Mouse (Mus musculus) cerebellum, adult 2 months (tissue): ENCODE results near the gene Tmem108. TPM values are rescaled to one million over a fixed set of nuclear protein-coding genes. Genes with fewer than 3 reads are reported as not detected.

Experiments used
- DNase-seq, 2 experiments: peaks; one replicate each; pipeline ENCODE4 v3.0.0; 2021
- H3K27ac ChIP-seq: fragments of 200-500 bp; 2 replicates; pipeline ENCODE4 v1.5.1; 2012; ENCODE audit warnings: low read length, control low read depth, inconsistent platforms; ENCODE audit not compliant: insufficient read depth
- H3K27me3 ChIP-seq: fragments of 200-500 bp; 2 replicates; pipeline ENCODE4 v1.6.1; 2012; ENCODE audit warnings: inconsistent platforms, mild to moderate bottlenecking, low read length, moderate library complexity; ENCODE audit not compliant: control insufficient read depth, insufficient read depth
- H3K4me1 ChIP-seq: fragments of 200-500 bp; 2 replicates; pipeline ENCODE4 v1.6.1; 2011; ENCODE audit warnings: low read length; ENCODE audit not compliant: control insufficient read depth, insufficient read depth
- H3K4me3 ChIP-seq: fragments of 200-500 bp; replicated peaks from 2 replicates; pipeline ENCODE3; 2011; ENCODE audit warnings: mild to moderate bottlenecking, low read depth, low read length, control low read depth; ENCODE audit not compliant: insufficient read depth
- CTCF ChIP-seq: fragments of 200-500 bp; IDR thresholded peaks from 2 replicates; pipeline ENCODE4 v1.5.1; 2011; ENCODE audit warnings: low read depth, mild to moderate bottlenecking, control low read depth, low read length, moderate library complexity, borderline replicate concordance; ENCODE audit not compliant: insufficient read depth
- POLR2A ChIP-seq: fragments of 200-500 bp; IDR thresholded peaks from 2 replicates; pipeline ENCODE4 v1.6.1; 2011; ENCODE audit warnings: low read length, control low read depth, borderline replicate concordance; ENCODE audit not compliant: insufficient read depth
- WGBS: fragments of 180-500 bp; shearing (Covaris S2); methylation state at CpG from one replicate; pipeline ENCODE4 v1.1.7; 2018; 5-methylcytosine and 5-hydroxymethylcytosine counted together
- polyA plus RNA-seq: library from polyadenylated mRNA; depleted of rRNA; stranded (reverse); fragments of >200 nt; gene quantifications from 2 replicates; pipeline ENCODE4 v1.2.3, GENCODE M21; 2012

The Tmem108 gene
- polyA plus RNA-seq, 1 experiment, result 32.3 TPM

DNA sequence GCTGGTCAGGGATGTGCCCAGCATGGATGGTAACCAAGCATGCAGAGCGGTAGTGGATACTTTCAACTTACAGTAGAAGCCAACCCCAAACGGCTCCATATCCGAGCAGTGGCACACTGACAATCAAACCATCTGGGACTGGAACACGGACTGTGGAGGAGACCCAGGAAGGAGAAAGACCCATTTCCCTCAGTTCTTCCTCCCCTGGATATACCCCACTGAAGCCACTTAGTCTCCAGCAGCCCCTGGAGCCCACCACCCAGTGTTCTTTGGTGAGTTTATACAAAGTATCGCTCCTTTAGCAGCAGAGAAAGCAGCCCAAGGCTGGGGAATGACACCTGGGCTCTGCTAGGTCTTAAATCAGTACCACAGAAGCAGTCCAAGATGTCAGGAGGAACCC is 184.5 kb downstream of the Tmem108 start:
- TF ChIP-seq POLR2A, result no peak
- TF ChIP-seq CTCF, result no peak
- WGBS, result 24% methylated on average over 5 of the region's 5 CpGs
- Histone ChIP-seq H3K4me1 (peaks cover 70% of the 10 kb centered on the region), H3K27ac (peak overlapping the region; percentile 99), H3K27me3 (no peaks in the 10 kb centered on the region), H3K4me3 (no peak overlapping the region)
- peak; percentile 55 to 56 for DNase-seq

DNA sequence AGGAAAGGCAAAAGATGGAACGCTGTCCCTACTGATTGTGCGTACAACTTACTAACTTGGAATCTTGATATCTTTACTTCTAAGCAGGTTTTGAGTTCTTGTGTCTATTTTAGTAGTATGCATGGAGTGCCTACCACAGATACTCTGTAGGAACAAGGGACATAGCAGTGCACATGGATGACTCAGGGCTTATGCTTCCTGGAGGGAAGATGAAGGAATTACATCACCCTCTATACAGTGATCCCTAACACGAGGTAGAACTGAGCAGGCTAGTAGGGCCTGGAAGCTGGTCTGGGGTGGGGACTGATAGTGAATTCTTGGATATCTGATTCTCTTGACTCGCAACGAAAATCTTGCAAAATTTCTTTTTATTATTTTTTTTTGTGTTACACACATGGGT is 185.7 kb downstream of the Tmem108 start:
- H3K4me3 ChIP-seq, result no peak overlapping the region
- 92% methylated on average over 5 of the region's 5 CpGs for WGBS
- H3K27ac ChIP-seq, result peak overlapping the region; percentile 82; the same call in 1 of the 2 replicates

DNA sequence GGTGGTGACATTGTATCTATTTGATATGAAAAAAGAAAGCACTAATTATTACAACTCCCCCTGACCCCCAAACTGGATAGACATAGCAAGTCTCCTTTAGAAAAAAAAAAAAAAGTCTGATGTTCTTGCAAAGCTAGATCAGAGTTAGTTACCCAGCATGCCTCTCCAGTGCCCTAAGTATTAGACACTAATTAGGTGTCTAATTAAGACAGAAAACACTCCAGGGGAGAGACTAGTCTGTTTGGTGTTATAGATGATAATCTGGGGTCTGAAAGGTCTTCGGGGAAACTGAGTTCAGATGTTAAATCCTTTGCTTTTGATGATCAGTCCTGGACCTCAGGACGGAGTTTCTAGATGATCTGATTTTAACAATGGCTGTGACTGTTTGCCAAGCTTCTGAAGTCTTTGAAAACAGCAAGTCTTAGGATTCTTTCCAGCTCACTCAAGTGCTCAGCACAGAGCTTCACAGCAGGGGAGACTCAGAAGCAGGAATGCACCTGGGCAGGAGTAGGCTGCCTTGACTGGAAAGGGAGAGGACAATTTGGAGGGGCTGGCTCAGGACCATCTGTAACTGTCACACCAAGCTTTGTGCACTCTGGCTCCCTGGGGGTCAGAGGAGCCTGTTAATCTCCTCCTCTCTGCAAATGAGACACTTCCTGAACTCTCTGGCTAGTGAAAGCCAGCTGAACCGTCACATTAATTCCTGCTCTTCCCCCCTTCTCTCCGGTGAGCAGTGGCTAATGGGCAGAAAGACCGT is 187.5 kb downstream of the Tmem108 start:
- no peaks in the 10 kb centered on the region for H3K27me3 ChIP-seq
- DNase-seq, result peak; percentile 78 to 88
- WGBS, result 6% methylated on average over 5 of the region's 5 CpGs
- H3K4me3 ChIP-seq, result no peak overlapping the region
- no peak for TF ChIP-seq POLR2A
- TF ChIP-seq CTCF, result no peak
- peak overlapping the region; percentile 70 for H3K27ac ChIP-seq
- H3K4me1 ChIP-seq, result peaks cover 64% of the 10 kb centered on the region

More for the DNA sequence above, 185.7 kb downstream of the Tmem108 start:
- no peak for TF ChIP-seq CTCF
- no peak for TF ChIP-seq POLR2A
- DNase-seq, result no peak
- Histone ChIP-seq H3K27me3 (no peaks in the 10 kb centered on the region), H3K4me1 (peaks cover 74% of the 10 kb centered on the region)

DNA sequence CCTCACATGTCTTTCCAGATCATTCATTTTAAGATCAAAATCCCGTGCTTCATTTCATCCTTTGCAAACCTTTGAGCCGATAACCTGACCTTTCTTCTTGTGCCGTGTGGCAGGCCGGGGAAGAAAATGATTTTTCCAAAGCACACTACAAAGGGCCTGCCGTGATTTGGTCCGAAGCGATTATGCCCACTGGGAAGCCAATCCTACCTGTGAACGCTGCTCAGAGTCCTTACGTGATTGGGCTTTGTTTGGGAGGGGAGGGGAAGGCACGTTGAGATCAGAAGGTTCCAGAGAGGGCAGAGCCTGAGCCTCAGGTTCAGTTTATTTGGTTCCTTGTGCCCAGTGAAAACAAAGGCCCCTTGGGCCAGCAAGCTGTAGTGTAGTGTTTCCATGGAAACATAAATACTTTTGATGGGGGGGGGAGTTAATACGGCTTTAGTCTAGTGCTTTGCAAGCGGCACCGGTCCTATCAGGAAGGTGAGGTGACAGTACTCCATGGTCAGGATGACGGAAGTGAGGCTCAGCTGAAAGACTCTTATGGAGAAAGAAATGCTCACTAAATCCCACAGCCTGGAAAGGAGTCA is 191.4 kb downstream of the Tmem108 start:
- Histone ChIP-seq H3K27ac (no peak overlapping the region), H3K4me3 (no peak overlapping the region), H3K4me1 (peaks cover 38% of the 10 kb centered on the region), H3K27me3 (no peaks in the 10 kb centered on the region)
- DNase-seq, result no peak
- WGBS, result 85% methylated on average over 14 of the region's 14 CpGs
- no peak for TF ChIP-seq CTCF
- TF ChIP-seq POLR2A, result no peak

DNA sequence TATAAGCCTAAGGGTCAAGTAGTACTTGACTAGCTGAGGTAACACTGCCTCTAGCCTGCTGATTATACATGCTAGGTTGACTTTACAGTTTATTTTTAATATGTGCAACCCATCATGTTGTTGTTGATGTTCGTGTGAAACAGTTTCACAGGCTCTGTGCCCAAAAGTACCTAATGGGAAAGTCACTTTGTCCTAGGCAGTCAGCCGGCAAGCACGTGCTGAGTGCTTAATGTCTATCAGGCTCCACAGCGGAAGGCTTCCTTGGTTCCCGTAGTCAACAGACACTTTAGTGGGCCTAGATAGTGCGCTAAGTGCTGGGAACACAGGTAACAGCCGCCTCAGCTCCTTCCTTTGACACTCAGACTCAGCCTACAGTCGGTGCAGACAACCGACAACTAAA is 192.7 kb downstream of the Tmem108 start:
- Histone ChIP-seq H3K4me3 (no peak overlapping the region), H3K27me3 (no peaks in the 10 kb centered on the region), H3K4me1 (peaks cover 37% of the 10 kb centered on the region), H3K27ac (0 out of 2 replicates have a peak overlapping the region, but pooled peaks have one; percentile 27)
- TF ChIP-seq CTCF (no peak), POLR2A (no peak)
- 92% methylated on average over 9 of the region's 9 CpGs for WGBS
- DNase-seq, result no peak

DNA sequence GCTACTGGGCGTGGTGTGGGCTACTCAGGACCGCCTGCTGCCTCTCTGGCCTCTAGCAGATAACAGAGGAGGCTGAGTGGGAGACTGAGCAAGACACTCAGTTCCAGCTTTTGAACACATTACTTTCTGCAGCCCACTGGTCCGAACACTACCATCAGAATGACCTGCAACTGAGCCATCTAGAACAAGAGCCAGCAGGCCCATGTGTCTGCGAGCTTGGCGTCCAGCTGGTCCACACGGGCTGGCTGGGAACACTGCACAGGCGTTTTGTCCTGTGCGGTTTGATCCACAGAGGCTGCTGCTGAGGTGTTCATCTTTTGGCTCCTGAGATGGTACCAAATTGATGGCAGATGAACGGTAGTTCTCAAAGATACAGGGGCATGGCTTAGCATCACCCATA is 196.5 kb downstream of the Tmem108 start:
- H3K27ac ChIP-seq, result peak overlapping the region; percentile 53
- peak; percentile 72 to 75 for DNase-seq
- WGBS, result 25% methylated on average over 9 of the region's 9 CpGs

DNA sequence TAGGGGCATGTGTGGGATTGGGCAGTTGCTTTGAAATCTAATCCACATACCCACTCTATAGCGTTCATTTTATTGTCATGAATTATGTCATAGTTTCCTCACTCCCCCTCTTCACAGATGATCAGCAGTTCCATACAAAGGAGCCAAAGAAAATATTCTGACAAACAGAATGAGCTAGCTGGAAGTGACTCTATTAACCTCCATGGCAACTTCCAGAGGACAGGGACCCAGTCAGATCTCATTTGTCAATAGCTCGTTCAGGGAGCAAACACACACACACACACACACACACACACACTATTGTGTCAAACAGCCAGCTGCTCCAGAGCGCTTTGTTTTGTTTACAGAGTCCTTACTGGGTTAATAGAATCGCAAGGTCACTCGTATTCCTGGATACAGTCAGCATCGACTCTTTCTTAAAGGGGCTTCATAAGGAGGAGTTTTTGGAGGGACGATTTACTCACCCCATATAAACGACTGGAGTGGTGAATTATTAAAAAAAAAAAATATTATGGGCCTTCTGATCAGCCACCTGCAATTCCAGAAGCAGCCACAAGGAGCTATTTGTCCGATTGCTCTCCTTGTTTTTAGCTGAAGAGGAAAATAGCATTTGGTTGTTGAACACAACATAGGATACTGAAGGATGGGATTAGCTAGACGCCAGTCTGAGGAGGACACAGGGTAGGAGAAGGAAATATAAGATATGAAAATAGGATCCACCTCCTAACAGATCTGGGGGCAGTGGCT is 197.6 kb downstream of the Tmem108 start:
- H3K4me1 ChIP-seq, result peaks cover 23% of the 10 kb centered on the region
- H3K4me3 ChIP-seq, result no peak overlapping the region
- peak overlapping the region; percentile 70; the same call in 1 of the 2 replicates for H3K27ac ChIP-seq
- peak; percentile 66 to 67 for DNase-seq
- TF ChIP-seq POLR2A (no peak), CTCF (peak; percentile 44; the same call in 1 of the 2 replicates)
- WGBS, result 37% methylated on average over 10 of the region's 10 CpGs
- no peaks in the 10 kb centered on the region for H3K27me3 ChIP-seq

More for the DNA sequence above, 196.5 kb downstream of the Tmem108 start:
- no peaks in the 10 kb centered on the region for H3K27me3 ChIP-seq
- peaks cover 19% of the 10 kb centered on the region for H3K4me1 ChIP-seq
- TF ChIP-seq CTCF, result no peak
- no peak for TF ChIP-seq POLR2A
- no peak overlapping the region for H3K4me3 ChIP-seq
